Mouse (Mus musculus) myocyte (in vitro differentiated cells): ENCODE measurements at regions not wholly inside any gene's neighbourhood (a gene's known extent, or its start where the extent isn't known, plus 50 kb on each side); places are given as distances from the start of the nearest gene placed in this dataset.

Experiments
- H3K27me3 ChIP-seq: one replicate; pipeline ENCODE4 v1.6.1; 2011; ENCODE audit not compliant: control insufficient read depth, insufficient read depth, insufficient read length
- H3K36me3 ChIP-seq: one replicate; pipeline ENCODE4 v1.6.1; 2011; ENCODE audit not compliant: control insufficient read depth, insufficient read depth
- H3K4me2 ChIP-seq: one replicate; pipeline ENCODE4 v1.6.1; 2011; ENCODE audit warnings: low read depth, control low read depth
- H3K4me3 ChIP-seq: one replicate; pipeline ENCODE4 v1.5.1; 2011; ENCODE audit warnings: mild to moderate bottlenecking, control low read depth, moderate library complexity
- H3K79me2 ChIP-seq: one replicate; pipeline ENCODE4 v1.6.1; 2011; ENCODE audit not compliant: control insufficient read depth, insufficient read depth
- H3ac ChIP-seq: one replicate; pipeline ENCODE4 v1.6.1; 2011; ENCODE audit not compliant: control insufficient read depth, insufficient read length
- CEBPB ChIP-seq: IDR thresholded peaks from 2 replicates; pipeline ENCODE4 v1.6.1; 2011; ENCODE audit warnings: mild to moderate bottlenecking, moderate library complexity; ENCODE audit not compliant: poor library complexity, insufficient read depth, severe bottlenecking
- E2F4 ChIP-seq: IDR thresholded peaks from one replicate; pipeline ENCODE4 v1.6.1; 2011; ENCODE audit warnings: mild to moderate bottlenecking, control low read depth, moderate library complexity; ENCODE audit not compliant: insufficient read depth
- MAX ChIP-seq: IDR thresholded peaks from one replicate; pipeline ENCODE4 v1.6.1; 2011; ENCODE audit warnings: low read depth, mild to moderate bottlenecking, control low read depth
- MYOD1 ChIP-seq, 3 experiments: IDR thresholded peaks; one replicate each; pipeline ENCODE4 v1.6.1; 2011; ENCODE audit warnings: control low read depth in 2 of 3, low read depth in 2 of 3, mild to moderate bottlenecking in 2 of 3, moderate library complexity in 1 of 3; ENCODE audit not compliant: insufficient read length in 2 of 3, control insufficient read depth in 1 of 3
- MYOG ChIP-seq, 3 experiments: IDR thresholded peaks; one replicate each; pipeline ENCODE4 v1.6.1; 2011; ENCODE audit warnings: control low read depth in 2 of 3, low read depth in 2 of 3, mild to moderate bottlenecking in 2 of 3; ENCODE audit not compliant: insufficient read length in 2 of 3, control insufficient read depth in 1 of 3, insufficient read depth in 1 of 3
- POLR2A ChIP-seq: IDR thresholded peaks from one replicate; pipeline ENCODE4 v1.6.1; 2011; ENCODE audit warnings: low read depth, mild to moderate bottlenecking, control low read depth, moderate library complexity; ENCODE audit not compliant: insufficient read length
- POLR2AphosphoS2 ChIP-seq: IDR thresholded peaks from one replicate; pipeline ENCODE4 v1.6.1; 2011; ENCODE audit warnings: low read depth, control low read depth; ENCODE audit not compliant: insufficient read length
- REST ChIP-seq: IDR thresholded peaks from one replicate; pipeline ENCODE4 v1.6.1; 2011; ENCODE audit warnings: mild to moderate bottlenecking, control low read depth, moderate library complexity; ENCODE audit not compliant: insufficient read depth, insufficient read length
- SRF ChIP-seq: IDR thresholded peaks from one replicate; pipeline ENCODE4 v1.6.1; 2011; ENCODE audit warnings: low read depth; ENCODE audit not compliant: control insufficient read depth, insufficient read length
- TCF12 ChIP-seq: IDR thresholded peaks from one replicate; pipeline ENCODE4 v1.6.1; 2011; ENCODE audit warnings: mild to moderate bottlenecking, control low read depth; ENCODE audit not compliant: poor library complexity, insufficient read depth, severe bottlenecking
- TCF3 ChIP-seq: IDR thresholded peaks from one replicate; pipeline ENCODE4 v1.6.1; 2011; ENCODE audit warnings: low read depth, control low read depth; ENCODE audit not compliant: insufficient read length
- USF1 ChIP-seq: IDR thresholded peaks from one replicate; pipeline ENCODE4 v1.6.1; 2011; ENCODE audit warnings: low read depth, mild to moderate bottlenecking, control low read depth, moderate library complexity

DNA sequence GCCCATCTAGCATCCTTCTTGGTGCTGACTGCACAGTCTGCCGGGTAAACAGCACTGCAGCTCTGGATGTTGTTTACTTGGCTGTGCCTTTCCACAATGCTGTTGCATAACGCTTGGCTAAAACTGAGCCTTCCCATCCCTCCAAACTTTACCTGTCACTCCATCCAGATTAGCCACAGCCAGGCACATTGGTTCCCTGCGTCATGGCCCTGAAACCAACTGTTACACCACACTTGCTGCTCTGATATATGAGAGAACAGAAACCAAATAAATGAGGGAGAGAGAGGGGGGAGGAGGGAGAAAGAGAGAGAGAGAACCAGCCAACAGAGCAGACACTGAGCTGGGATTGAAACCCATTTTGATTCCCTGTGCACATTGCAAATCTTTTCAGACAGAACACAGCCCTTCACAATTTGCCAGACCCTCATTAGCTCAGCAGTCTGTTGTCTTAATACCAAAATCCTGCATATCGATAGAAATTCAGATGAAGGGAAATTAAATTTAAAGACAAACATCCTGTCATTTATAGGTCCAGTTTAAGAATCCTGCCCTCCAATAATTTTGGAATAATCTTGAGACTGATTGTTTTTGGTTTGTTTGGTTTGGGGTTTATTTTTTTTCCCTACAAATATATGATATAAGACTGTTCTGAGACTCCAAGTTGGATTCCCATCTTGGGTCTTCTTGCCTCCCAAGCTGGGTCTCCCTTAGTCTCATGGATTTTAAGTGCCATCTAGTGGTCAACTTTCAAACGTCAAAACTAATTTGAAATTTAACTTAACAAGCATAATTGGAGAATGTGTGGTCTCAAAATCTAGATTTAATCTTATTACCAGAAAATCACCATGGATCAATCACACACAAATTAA is 154.6 kb upstream of the Gcfc2 start:
- Histone ChIP-seq H3K36me3 (no peaks in the 10 kb centered on the region), H3K27me3 (no peaks in the 10 kb centered on the region), H3ac (no peak overlapping the region), H3K4me3 (no peak overlapping the region), H3K4me2 (no peak overlapping the region), H3K79me2 (no peaks in the 10 kb centered on the region)
- TF ChIP-seq REST (no peak), POLR2A (no peak), POLR2AphosphoS2 (no peak), TCF12 (no peak)

DNA sequence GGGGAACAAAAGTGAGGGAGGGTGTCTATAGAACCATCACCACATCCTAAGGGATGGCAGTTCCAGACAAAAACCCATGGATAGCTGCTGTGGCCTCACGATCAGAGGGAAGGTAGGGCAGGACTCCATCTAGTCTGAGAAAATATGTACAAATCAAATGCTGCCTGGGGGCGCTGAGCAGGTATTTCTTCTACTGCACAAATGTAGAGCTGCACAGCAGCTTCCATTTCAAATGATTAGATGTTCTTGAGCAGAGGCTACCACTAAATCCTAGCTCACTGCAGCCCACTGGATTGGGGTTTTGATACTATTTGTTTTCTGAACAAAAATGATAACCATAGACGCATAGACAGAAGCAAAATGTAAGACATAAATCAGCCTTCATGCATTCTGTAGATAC is 153.2 kb upstream of the Gcfc2 start:
- Histone ChIP-seq H3K36me3 (no peaks in the 10 kb centered on the region), H3K27me3 (no peaks in the 10 kb centered on the region), H3K4me2 (no peak overlapping the region), H3ac (no peak overlapping the region), H3K4me3 (no peak overlapping the region), H3K79me2 (no peaks in the 10 kb centered on the region)
- TF ChIP-seq E2F4 = no peak
- no peak for TF ChIP-seq REST
- TF ChIP-seq POLR2AphosphoS2 = no peak
- TF ChIP-seq POLR2A = no peak
- TF ChIP-seq TCF3 = no peak

DNA sequence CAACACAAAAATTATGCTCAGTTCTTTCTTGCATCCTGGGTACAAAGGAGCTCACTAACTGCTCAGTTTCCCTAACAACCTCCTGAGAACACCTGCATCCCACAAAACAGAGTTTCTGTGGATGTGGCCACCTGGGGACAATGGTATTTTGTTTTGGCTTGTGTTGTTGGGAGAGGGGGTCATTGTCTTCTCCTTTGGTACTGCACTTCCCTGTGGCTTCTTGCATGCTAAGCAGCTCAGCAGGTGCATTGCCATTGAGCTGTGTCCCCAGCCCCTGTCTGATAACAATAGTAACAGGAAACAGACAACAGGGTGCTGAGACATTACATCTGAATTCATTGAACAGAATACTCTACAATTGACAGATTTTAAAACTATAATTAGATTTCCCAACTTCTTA is 151.6 kb upstream of the Gcfc2 start:
- H3ac ChIP-seq = no peak overlapping the region
- TF ChIP-seq TCF3 = no peak
- TF ChIP-seq TCF12 = no peak
- no peak for TF ChIP-seq POLR2AphosphoS2
- TF ChIP-seq MAX = no peak
- TF ChIP-seq E2F4 = no peak
- no peak for TF ChIP-seq REST
- no peak for TF ChIP-seq CEBPB
- TF ChIP-seq SRF = no peak
- TF ChIP-seq USF1 = no peak
- H3K27me3 ChIP-seq = no peaks in the 10 kb centered on the region
- no peaks in the 10 kb centered on the region for H3K79me2 ChIP-seq
- H3K4me3 ChIP-seq = no peak overlapping the region
- H3K4me2 ChIP-seq = no peak overlapping the region
- H3K36me3 ChIP-seq = no peaks in the 10 kb centered on the region

DNA sequence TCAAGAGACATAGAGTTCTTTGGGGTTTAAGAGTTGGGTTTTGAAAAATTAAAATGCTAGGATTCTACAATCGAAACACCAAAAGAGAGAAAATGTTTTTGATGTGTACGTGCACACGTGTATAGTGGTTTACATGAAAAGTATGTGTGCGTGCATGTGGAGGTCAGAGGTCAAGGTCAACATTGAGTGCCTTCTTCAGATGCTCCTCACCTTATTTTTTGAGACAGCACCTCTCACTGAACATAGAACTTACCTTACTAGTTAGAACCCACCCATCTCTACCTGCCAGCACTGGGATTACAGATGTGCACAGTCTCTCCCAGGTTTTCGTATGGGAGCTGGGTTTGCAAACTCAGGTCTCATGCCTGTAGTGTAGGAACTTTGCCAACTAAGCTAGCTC is 141.3 kb upstream of the Gcfc2 start:
- TF ChIP-seq MYOG (IDR thresholded peaks at IDR 0.05; ENCODE audit: control insufficient read depth in 1 of 3, insufficient read depth in 1 of 3, insufficient read length in 2 of 3, low read depth in 2 of 3) = no peak
- no peak for TF ChIP-seq REST
- TF ChIP-seq CEBPB = no peak
- TF ChIP-seq TCF3 = no peak
- TF ChIP-seq E2F4 = no peak
- TF ChIP-seq MAX = no peak
- no peak for TF ChIP-seq POLR2A
- TF ChIP-seq SRF = no peak
- TF ChIP-seq TCF12 = no peak
- no peak for TF ChIP-seq MYOD1 (IDR thresholded peaks at IDR 0.05; ENCODE audit: control insufficient read depth in 1 of 3, insufficient read length in 2 of 3, low read depth in 2 of 3)
- TF ChIP-seq USF1 = no peak
- Histone ChIP-seq H3K4me3 (no peak overlapping the region), H3K27me3 (no peaks in the 10 kb centered on the region), H3ac (no peak overlapping the region), H3K4me2 (no peak overlapping the region), H3K79me2 (no peaks in the 10 kb centered on the region), H3K36me3 (no peaks in the 10 kb centered on the region)

DNA sequence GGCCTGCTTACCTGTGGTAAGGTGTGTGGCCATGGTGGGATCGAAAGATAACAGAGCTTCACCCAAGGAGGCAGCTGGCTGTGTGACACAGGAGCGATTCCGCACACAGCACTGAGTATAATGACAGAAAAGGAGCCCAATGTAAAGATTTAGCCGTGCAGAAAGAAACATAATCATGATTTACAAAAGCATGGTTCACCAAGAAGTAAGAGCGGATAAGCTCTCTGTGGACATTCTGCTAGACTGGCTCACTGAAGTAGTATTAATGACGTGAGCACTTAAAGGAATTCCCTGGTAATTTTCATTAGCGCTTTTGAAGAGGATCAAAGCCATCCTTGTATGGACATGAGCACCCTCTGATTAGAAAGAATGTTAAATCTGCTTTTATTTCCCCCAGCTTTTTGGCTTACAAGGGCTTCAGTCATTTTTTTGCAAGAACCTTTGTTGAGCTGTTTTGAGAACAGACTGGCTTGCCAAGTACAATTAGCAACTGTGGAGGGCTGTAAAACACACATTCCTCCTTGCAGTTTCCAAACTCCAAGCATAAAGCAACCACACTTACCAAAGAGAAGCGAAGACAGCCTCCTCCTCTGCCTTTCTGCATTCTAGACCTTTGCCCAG is 140.5 kb upstream of the Gcfc2 start:
- H3K4me2 ChIP-seq = no peak overlapping the region
- no peak overlapping the region for H3K4me3 ChIP-seq
- no peaks in the 10 kb centered on the region for H3K27me3 ChIP-seq
- H3K79me2 ChIP-seq = no peaks in the 10 kb centered on the region
- no peak for TF ChIP-seq POLR2AphosphoS2
- no peak for TF ChIP-seq MYOD1 (IDR thresholded peaks at IDR 0.05; ENCODE audit: control insufficient read depth in 1 of 3, insufficient read length in 2 of 3, low read depth in 2 of 3)
- TF ChIP-seq MAX = no peak
- TF ChIP-seq POLR2A = no peak
- no peak for TF ChIP-seq MYOG (IDR thresholded peaks at IDR 0.05; ENCODE audit: control insufficient read depth in 1 of 3, insufficient read depth in 1 of 3, insufficient read length in 2 of 3, low read depth in 2 of 3)
- no peak for TF ChIP-seq TCF12
- no peak for TF ChIP-seq USF1
- TF ChIP-seq SRF = no peak
- no peak for TF ChIP-seq CEBPB
- no peak for TF ChIP-seq REST
- no peaks in the 10 kb centered on the region for H3K36me3 ChIP-seq
- H3ac ChIP-seq = no peak overlapping the region
